Mouse (Mus musculus): ENCODE measurements at regions not wholly inside any gene's neighbourhood (a gene's known extent, or its start where the extent isn't known, plus 50 kb on each side); places are given as distances from the start of the nearest gene placed in this dataset.

- H3K4me2 ChIP-seq (replicated peaks) = no peak overlapping the region
- no peaks in the 10 kb centered on the region for H3K4me1 ChIP-seq (replicated peaks)
- no peak overlapping the region for H3K9ac ChIP-seq (replicated peaks)
- no peaks in the 10 kb centered on the region for H3K9me3 ChIP-seq
- 0 out of 2 replicates have a peak, but pooled peaks cover 2% of the 10 kb centered on the region for H3K27me3 ChIP-seq
- WGBS = 50% methylated on average over 3 of the region's 3 CpGs
- H3K4me3 ChIP-seq (replicated peaks) = no peak overlapping the region
- no peaks in the 10 kb centered on the region for H3K36me3 ChIP-seq
- no peak for ATAC-seq
- no peak overlapping the region for H3K27ac ChIP-seq
These were observed 448.5 kb downstream of the Tmtc2 start for GRCm38 (mm10) chr10:105125736-105126135.

- Histone ChIP-seq H3K4me3 (replicated peaks) (no peak overlapping the region), H3K36me3 (no peaks in the 10 kb centered on the region), H3K4me1 (replicated peaks) (no peaks in the 10 kb centered on the region), H3K27ac (no peak overlapping the region), H3K9ac (replicated peaks) (no peak overlapping the region), H3K9me3 (no peaks in the 10 kb centered on the region), H3K27me3 (0 out of 2 replicates have a peak, but pooled peaks cover 2% of the 10 kb centered on the region), H3K4me2 (replicated peaks) (no peak overlapping the region)
- ATAC-seq = no peak
- WGBS = 87% methylated on average over 10 of the region's 10 CpGs
These were observed 454.0 kb downstream of the Tmtc2 start for GRCm38 (mm10) chr10:105120229-105120628.

- no peak for ATAC-seq
- Histone ChIP-seq H3K36me3 (no peaks in the 10 kb centered on the region), H3K4me2 (replicated peaks) (no peak overlapping the region), H3K9ac (replicated peaks) (no peak overlapping the region), H3K27me3 (no peaks in the 10 kb centered on the region), H3K4me1 (replicated peaks) (no peaks in the 10 kb centered on the region), H3K9me3 (no peaks in the 10 kb centered on the region), H3K27ac (no peak overlapping the region), H3K4me3 (replicated peaks) (no peak overlapping the region)
- WGBS = 86% methylated on average over 1 of the region's 1 CpGs
These were observed 458.1 kb downstream of the Tmtc2 start for GRCm38 (mm10) chr10:105116138-105116537.

GRCm38 (mm10) chr10:105114927-105115326 is 459.3 kb downstream of the Tmtc2 start:
- no peak overlapping the region for H3K4me3 ChIP-seq (replicated peaks)
- H3K27ac ChIP-seq = no peak overlapping the region
- H3K4me2 ChIP-seq (replicated peaks) = no peak overlapping the region
- H3K36me3 ChIP-seq = no peaks in the 10 kb centered on the region
- no peak for ATAC-seq
- 81% methylated on average over 5 of the region's 5 CpGs for WGBS
- peaks cover 6% of the 10 kb centered on the region for H3K4me1 ChIP-seq (replicated peaks)
- no peak overlapping the region for H3K9ac ChIP-seq (replicated peaks)
- H3K27me3 ChIP-seq = no peaks in the 10 kb centered on the region
- H3K9me3 ChIP-seq = no peaks in the 10 kb centered on the region

GRCm38 (mm10) chr10:105110247-105110646 is 464.0 kb downstream of the Tmtc2 start:
- Histone ChIP-seq H3K4me3 (replicated peaks) (no peak overlapping the region), H3K9me3 (no peaks in the 10 kb centered on the region), H3K27ac (peak overlapping the region; percentile 31; the same call in 1 of the 2 replicates), H3K4me2 (replicated peaks) (no peak overlapping the region; the same call in 1 of the 2 replicates), H3K9ac (replicated peaks) (no peak overlapping the region), H3K27me3 (no peaks in the 10 kb centered on the region), H3K4me1 (replicated peaks) (peaks cover 6% of the 10 kb centered on the region), H3K36me3 (no peaks in the 10 kb centered on the region)
- 1% methylated on average over 5 of the region's 5 CpGs for WGBS
- peak; percentile 58; the same call in 1 of the 2 replicates for ATAC-seq

GRCm38 (mm10) chr10:105097045-105097331 is 477.3 kb downstream of the Tmtc2 start:
- Histone ChIP-seq H3K4me1 (replicated peaks) (0 out of 2 replicates have a peak, but pooled peaks cover 4% of the 10 kb centered on the region), H3K9me3 (no peaks in the 10 kb centered on the region), H3K27ac (no peak overlapping the region), H3K36me3 (no peaks in the 10 kb centered on the region), H3K27me3 (no peaks in the 10 kb centered on the region), H3K4me3 (replicated peaks) (no peak overlapping the region), H3K4me2 (replicated peaks) (no peak overlapping the region), H3K9ac (replicated peaks) (no peak overlapping the region)
- 66% methylated on average over 2 of the region's 2 CpGs for WGBS
- no peak for ATAC-seq

- no peak overlapping the region for H3K27ac ChIP-seq
- no peaks in the 10 kb centered on the region for H3K27me3 ChIP-seq
- no peak overlapping the region for H3K4me3 ChIP-seq (replicated peaks)
- H3K36me3 ChIP-seq = no peaks in the 10 kb centered on the region
- ATAC-seq = no peak
- WGBS = 57% methylated on average over 16 of the region's 16 CpGs
- H3K9ac ChIP-seq (replicated peaks) = no peak overlapping the region
- H3K9me3 ChIP-seq = no peaks in the 10 kb centered on the region
- 0 out of 2 replicates have a peak, but pooled peaks cover 4% of the 10 kb centered on the region for H3K4me1 ChIP-seq (replicated peaks)
- H3K4me2 ChIP-seq (replicated peaks) = no peak overlapping the region
These were observed 477.8 kb downstream of the Tmtc2 start for GRCm38 (mm10) chr10:105096323-105097044.

- 0 out of 2 replicates have a peak, but pooled peaks cover 4% of the 10 kb centered on the region for H3K4me1 ChIP-seq (replicated peaks)
- H3K27me3 ChIP-seq = no peaks in the 10 kb centered on the region
- ATAC-seq = peak; percentile 17; the same call in 1 of the 2 replicates
- H3K4me2 ChIP-seq (replicated peaks) = no peak overlapping the region
- no peaks in the 10 kb centered on the region for H3K36me3 ChIP-seq
- WGBS = 68% methylated on average over 4 of the region's 4 CpGs
- H3K9ac ChIP-seq (replicated peaks) = no peak overlapping the region
- H3K9me3 ChIP-seq = no peaks in the 10 kb centered on the region
- no peak overlapping the region for H3K4me3 ChIP-seq (replicated peaks)
- H3K27ac ChIP-seq = no peak overlapping the region
These were observed 478.5 kb downstream of the Tmtc2 start for GRCm38 (mm10) chr10:105095800-105096199.

GRCm38 (mm10) chr10:105076892-105077291 is 497.4 kb downstream of the Tmtc2 start:
- H3K36me3 ChIP-seq = no peaks in the 10 kb centered on the region
- no peaks in the 10 kb centered on the region for H3K4me1 ChIP-seq (replicated peaks)
- H3K4me3 ChIP-seq (replicated peaks) = no peak overlapping the region
- no peak overlapping the region for H3K4me2 ChIP-seq (replicated peaks)
- no peak for ATAC-seq
- H3K27me3 ChIP-seq = no peaks in the 10 kb centered on the region
- no peak overlapping the region for H3K27ac ChIP-seq
- H3K9ac ChIP-seq (replicated peaks) = no peak overlapping the region
- WGBS = 83% methylated on average over 2 of the region's 2 CpGs
- H3K9me3 ChIP-seq = no peaks in the 10 kb centered on the region

- Histone ChIP-seq H3K36me3 (no peaks in the 10 kb centered on the region), H3K4me2 (replicated peaks) (no peak overlapping the region), H3K4me3 (replicated peaks) (no peak overlapping the region), H3K27me3 (no peaks in the 10 kb centered on the region), H3K9ac (replicated peaks) (no peak overlapping the region), H3K27ac (no peak overlapping the region), H3K4me1 (replicated peaks) (no peaks in the 10 kb centered on the region), H3K9me3 (no peaks in the 10 kb centered on the region)
- no peak for ATAC-seq
- whole genome bisulfite sequencing = 62% methylated on average over 1 of the region's 1 CpGs
These were observed 539.4 kb downstream of the Tmtc2 start for GRCm38 (mm10) chr10:105034711-105035386.

- Histone ChIP-seq H3K4me1 (replicated peaks) (peaks cover 15% of the 10 kb centered on the region), H3K4me3 (replicated peaks) (no peak overlapping the region), H3K9me3 (no peaks in the 10 kb centered on the region), H3K36me3 (no peaks in the 10 kb centered on the region), H3K27ac (no peak overlapping the region), H3K9ac (replicated peaks) (no peak overlapping the region), H3K4me2 (replicated peaks) (peak overlapping the region; percentile 39), H3K27me3 (no peaks in the 10 kb centered on the region)
- ATAC-seq = peak; percentile 71
- WGBS = 51% methylated on average over 14 of the region's 14 CpGs
These were observed 553.7 kb downstream of the Tmtc2 start for GRCm38 (mm10) chr10:105020471-105021120.

GRCm38 (mm10) chr10:105019774-105020470 is 554.3 kb downstream of the Tmtc2 start:
- H3K27me3 ChIP-seq = no peaks in the 10 kb centered on the region
- H3K9ac ChIP-seq (replicated peaks) = no peak overlapping the region
- H3K36me3 ChIP-seq = no peaks in the 10 kb centered on the region
- H3K27ac ChIP-seq = no peak overlapping the region
- no peak overlapping the region for H3K4me3 ChIP-seq (replicated peaks)
- peak overlapping the region; percentile 39 for H3K4me2 ChIP-seq (replicated peaks)
- peaks cover 15% of the 10 kb centered on the region for H3K4me1 ChIP-seq (replicated peaks)
- WGBS = 46% methylated on average over 11 of the region's 11 CpGs
- ATAC-seq = peak; percentile 50; the same call in 1 of the 2 replicates
- H3K9me3 ChIP-seq = no peaks in the 10 kb centered on the region

Data from midbrain, embryonic 13.5 days (tissue).